Mouse (Mus musculus): ENCODE results near the gene Psmd3. TPM values are rescaled to one million over a fixed set of nuclear protein-coding genes. Genes with fewer than 3 reads are reported as not detected.

Gene Psmd3
- polyA plus RNA-seq, 1 experiment from 2014 or later = 169 TPM

DNA sequence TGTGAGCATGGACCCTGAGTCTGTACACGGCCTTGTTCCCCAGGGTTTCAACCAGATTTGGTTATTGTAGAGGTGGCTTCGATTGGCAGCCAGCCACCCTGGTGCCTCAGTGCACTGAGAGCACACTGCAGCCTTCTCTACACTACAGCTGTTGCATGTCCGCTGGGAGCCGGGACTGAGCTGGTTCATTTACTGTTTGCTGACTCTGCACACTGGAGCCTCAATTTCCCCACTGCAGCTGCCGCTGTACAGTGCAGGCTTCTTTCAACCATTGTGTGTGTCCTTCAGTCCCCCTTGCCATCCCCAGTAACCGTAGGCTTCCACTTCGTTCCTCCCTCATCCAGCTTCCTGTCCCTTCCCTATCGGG is 57.7 kb downstream of the Psmd3 start:
- Histone ChIP-seq H3K4me2 (peak overlapping the region; percentile 76), H3K4me1 (ENCODE audit: insufficient read depth) (peaks cover 28% of the 10 kb centered on the region), H3K27ac (ENCODE audit: low read depth) (peak overlapping the region; percentile 95), H3K27me3 (ENCODE audit: insufficient read depth, low read length) (no peaks in the 10 kb centered on the region), H3K9ac (peak overlapping the region; percentile 81), H3K36me3 (ENCODE audit: insufficient read depth) (no peaks in the 10 kb centered on the region), H3K9me3 (ENCODE audit: low read depth, low read length) (no peaks in the 10 kb centered on the region), H3K4me3 (ENCODE audit: low read depth, low read length) (peak overlapping the region; percentile 75)
- ATAC-seq (ENCODE audit: insufficient read depth) (peak; percentile 22; the same call in 1 of the 2 replicates), DNase-seq (peak; percentile 70)
- 6% methylated on average over 8 of the region's 8 CpGs for WGBS
- TF ChIP-seq CTCF (IDR thresholded peaks at IDR 0.05; ENCODE audit: low read depth) = no peak

- ATAC-seq (ENCODE audit: insufficient read depth) = peak; percentile 77
- Histone ChIP-seq H3K9me3 (ENCODE audit: low read depth, low read length) (no peaks in the 10 kb centered on the region), H3K36me3 (ENCODE audit: insufficient read depth) (no peaks in the 10 kb centered on the region), H3K4me3 (ENCODE audit: low read depth, low read length) (peak within 1 kb of the TSS; percentile 75), H3K27ac (ENCODE audit: low read depth) (peak within 1 kb of the TSS; percentile 95), H3K9ac (peak within 1 kb of the TSS; percentile 81), H3K4me2 (peak within 1 kb of the TSS; percentile 76), H3K4me1 (ENCODE audit: insufficient read depth) (peaks cover 31% of the 10 kb centered on the region), H3K27me3 (ENCODE audit: insufficient read depth, low read length) (no peaks in the 10 kb centered on the region)
- WGBS = under 1% methylated on average over 22 of the region's 22 CpGs
- TF ChIP-seq CTCF (IDR thresholded peaks at IDR 0.05; ENCODE audit: low read depth) = no peak
- DNase-seq = peak; percentile 85
These were observed 58.2 kb downstream of the Psmd3 start, which contains the start of gene Thra for GRCm38 (mm10) chr11:98740393-98741050. TSS of gene Thra (plus strand) at chr11:98740638.

DNA sequence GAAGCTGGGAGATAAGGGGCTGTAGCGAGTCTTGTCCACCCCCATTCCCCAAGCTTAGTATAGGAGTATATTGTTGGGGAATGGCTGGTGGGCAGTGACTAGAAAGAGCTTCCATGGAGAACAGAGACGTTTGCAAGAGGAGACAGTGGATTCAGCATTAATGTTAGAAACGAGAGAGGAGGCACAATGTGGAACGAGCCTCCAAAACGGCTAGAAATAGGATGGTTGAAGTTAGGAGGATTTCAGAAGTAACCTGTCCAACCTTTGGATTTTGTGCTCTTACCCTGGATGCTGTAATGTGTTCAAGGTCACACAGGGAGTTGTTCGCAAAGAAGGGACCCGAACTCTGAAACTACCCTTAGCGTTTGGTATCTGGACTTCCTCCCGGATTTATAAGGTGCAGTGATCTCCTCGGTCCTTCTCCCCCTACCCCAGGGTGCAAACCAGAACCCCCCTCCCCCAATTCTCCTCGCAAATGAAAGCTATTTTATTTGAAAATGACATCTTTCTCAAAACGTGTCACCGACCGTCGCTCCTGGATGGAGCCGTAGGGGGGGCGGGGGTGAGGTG is 58.8 kb downstream of the Psmd3 start:
- under 1% methylated on average over 17 of the region's 17 CpGs for WGBS

DNA sequence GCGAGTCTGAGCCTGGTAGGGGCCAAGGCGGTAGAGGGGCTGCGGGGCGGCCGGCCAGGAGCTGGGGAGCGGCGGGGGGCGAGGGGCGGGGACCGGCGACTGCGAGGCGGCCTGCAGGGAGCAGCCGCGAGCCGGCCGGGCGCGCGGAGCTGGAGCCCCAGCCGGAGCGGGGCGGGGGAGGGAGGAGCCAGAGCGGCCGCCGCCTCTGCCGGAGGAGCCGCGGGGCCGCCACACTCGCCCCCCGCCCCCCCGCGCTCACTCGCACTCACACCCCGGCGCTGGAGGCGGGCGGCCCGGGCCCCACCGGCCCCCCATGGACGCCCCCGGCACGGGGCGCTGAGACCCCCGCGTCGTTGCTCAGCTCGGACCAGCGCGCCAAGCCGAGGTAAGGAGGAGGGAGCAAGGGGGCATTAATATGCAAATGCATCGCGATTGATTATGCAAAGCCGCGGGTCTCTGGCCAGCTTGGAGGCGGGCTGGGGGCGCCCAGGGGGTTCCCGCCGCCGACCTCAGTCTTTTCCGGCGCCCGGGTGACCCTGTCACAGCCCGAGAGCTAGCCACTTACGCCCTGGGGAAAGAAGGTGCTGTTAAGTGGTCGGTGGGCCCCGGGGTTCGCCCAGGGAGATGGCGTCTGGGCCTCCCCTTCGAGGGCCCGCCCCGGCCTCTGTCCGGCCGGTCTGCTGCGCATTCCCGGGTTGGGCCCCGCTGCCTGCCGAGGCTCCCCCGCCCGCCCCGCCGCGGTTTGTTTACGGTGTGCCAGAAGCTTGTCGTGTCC is 59.5 kb downstream of the Psmd3 start:
- ATAC-seq (ENCODE audit: insufficient read depth) = peak; percentile 70
- H3K36me3 ChIP-seq (ENCODE audit: insufficient read depth) = no peaks in the 10 kb centered on the region
- peak overlapping the region; percentile 95 for H3K27ac ChIP-seq (ENCODE audit: low read depth)
- peak overlapping the region; percentile 81 for H3K9ac ChIP-seq
- WGBS = under 1% methylated on average over 78 of the region's 86 CpGs
- peak overlapping the region; percentile 75 for H3K4me3 ChIP-seq (ENCODE audit: low read depth, low read length)
- H3K4me2 ChIP-seq = peak overlapping the region; percentile 76
- no peaks in the 10 kb centered on the region for H3K27me3 ChIP-seq (ENCODE audit: insufficient read depth, low read length)
- H3K9me3 ChIP-seq (ENCODE audit: low read depth, low read length) = no peaks in the 10 kb centered on the region
- no peak for TF ChIP-seq CTCF (IDR thresholded peaks at IDR 0.05; ENCODE audit: low read depth)
- H3K4me1 ChIP-seq (ENCODE audit: insufficient read depth) = peaks cover 44% of the 10 kb centered on the region
- DNase-seq = peak; percentile 89

More for the DNA sequence above, 58.8 kb downstream of the Psmd3 start:
- ATAC-seq (ENCODE audit: insufficient read depth) (no peak), DNase-seq (peak; percentile 25)
- H3K27ac ChIP-seq (ENCODE audit: low read depth) = peak overlapping the region; percentile 95
- peak overlapping the region; percentile 76 for H3K4me2 ChIP-seq
- TF ChIP-seq CTCF (IDR thresholded peaks at IDR 0.05; ENCODE audit: low read depth) = no peak
- peak overlapping the region; percentile 81 for H3K9ac ChIP-seq
- peaks cover 37% of the 10 kb centered on the region for H3K4me1 ChIP-seq (ENCODE audit: insufficient read depth)
- H3K27me3 ChIP-seq (ENCODE audit: insufficient read depth, low read length) = no peaks in the 10 kb centered on the region
- H3K9me3 ChIP-seq (ENCODE audit: low read depth, low read length) = no peaks in the 10 kb centered on the region
- no peaks in the 10 kb centered on the region for H3K36me3 ChIP-seq (ENCODE audit: insufficient read depth)
- H3K4me3 ChIP-seq (ENCODE audit: low read depth, low read length) = peak overlapping the region; percentile 75

DNA sequence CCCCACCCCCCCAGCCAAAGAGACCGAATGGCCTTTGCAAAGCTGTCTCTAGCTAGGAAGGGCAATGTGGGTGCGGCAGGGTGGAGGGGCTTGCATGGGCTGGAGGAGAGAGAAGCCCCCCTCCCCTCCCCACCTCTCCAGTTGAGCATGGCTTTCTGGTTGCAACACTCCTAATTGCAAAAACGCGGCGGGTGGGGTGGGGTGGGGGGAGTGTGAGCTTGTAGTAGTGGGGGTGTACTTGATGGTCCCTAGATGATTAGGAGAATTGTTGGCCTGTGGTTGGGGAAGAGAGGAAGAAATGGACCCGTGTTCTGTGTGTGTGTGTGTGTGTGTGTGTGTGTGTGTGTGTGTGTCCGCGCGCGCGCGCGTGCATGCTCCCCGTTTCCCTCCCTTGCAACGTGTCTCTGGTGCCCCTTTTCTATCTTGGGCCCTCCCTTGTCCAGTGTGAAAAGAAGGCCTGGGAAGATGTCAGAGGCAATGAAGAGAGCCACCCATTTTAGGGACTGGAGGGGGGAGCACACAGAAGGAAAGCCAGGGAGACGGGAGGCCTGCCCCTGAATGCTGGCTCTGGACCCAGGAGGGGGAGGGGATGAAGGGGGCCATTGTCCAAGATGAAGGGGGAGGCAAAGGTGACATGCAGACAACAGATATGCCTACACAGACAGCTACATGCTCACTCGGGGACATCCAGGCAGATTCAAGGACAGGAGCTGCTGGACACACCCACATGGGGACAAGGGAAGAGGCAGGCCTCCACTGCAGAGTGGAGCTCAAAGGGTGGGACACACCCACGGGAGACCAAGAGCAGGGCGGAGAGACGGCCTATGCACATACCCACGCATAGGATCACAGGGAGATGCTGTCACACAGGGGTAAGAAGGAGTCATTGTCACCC is 60.3 kb downstream of the Psmd3 start:
- H3K4me2 ChIP-seq = peak overlapping the region; percentile 76
- no peak for TF ChIP-seq CTCF (IDR thresholded peaks at IDR 0.05; ENCODE audit: low read depth)
- peak overlapping the region; percentile 95 for H3K27ac ChIP-seq (ENCODE audit: low read depth)
- DNase-seq = peak; percentile 25
- H3K4me3 ChIP-seq (ENCODE audit: low read depth, low read length) = peak overlapping the region; percentile 75
- no peaks in the 10 kb centered on the region for H3K27me3 ChIP-seq (ENCODE audit: insufficient read depth, low read length)
- H3K9me3 ChIP-seq (ENCODE audit: low read depth, low read length) = no peaks in the 10 kb centered on the region
- peak overlapping the region; percentile 81 for H3K9ac ChIP-seq
- ATAC-seq (ENCODE audit: insufficient read depth) = peak; percentile 6; the same call in 1 of the 2 replicates
- no peaks in the 10 kb centered on the region for H3K36me3 ChIP-seq (ENCODE audit: insufficient read depth)
- WGBS = 1% methylated on average over 21 of the region's 21 CpGs
- peaks cover 50% of the 10 kb centered on the region for H3K4me1 ChIP-seq (ENCODE audit: insufficient read depth)

DNA sequence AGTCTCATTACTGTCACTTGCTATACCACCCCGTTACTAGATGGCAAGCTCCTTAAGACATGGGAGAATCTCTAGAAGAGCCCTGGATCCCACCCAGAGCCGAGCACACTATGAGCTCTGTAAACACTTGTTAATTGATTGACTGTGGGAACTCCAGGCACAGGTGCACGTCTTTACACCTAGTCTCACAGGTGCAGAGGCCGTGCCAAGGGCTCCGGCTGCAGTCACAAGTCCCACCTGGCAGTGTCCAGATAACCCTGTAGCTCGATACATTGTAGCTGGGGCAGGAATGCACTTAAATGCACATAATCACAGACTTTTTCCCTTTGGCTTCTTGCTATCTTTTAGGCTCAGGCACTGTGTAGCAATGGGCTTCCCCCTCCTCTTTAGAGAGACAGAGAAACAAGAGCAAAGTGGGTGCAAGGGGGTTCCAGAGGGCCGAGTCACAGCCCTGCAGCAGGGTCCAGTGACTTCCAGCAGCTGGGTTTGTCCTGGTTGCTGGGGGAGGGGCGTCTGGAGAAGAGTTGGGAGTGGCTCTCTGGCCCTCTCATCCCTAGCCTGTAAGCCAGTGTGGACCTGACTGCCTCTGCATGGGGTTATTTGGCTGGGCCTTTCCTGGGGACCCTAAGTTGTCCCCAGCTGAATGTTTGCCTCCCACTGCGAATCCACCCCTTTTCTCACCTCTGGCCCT is 61.4 kb downstream of the Psmd3 start:
- H3K36me3 ChIP-seq (ENCODE audit: insufficient read depth) = no peaks in the 10 kb centered on the region
- DNase-seq (peak; percentile 86), ATAC-seq (ENCODE audit: insufficient read depth) (peak; percentile 39)
- H3K4me2 ChIP-seq = peak overlapping the region; percentile 76
- peak overlapping the region; percentile 81 for H3K9ac ChIP-seq
- peak overlapping the region; percentile 75 for H3K4me3 ChIP-seq (ENCODE audit: low read depth, low read length)
- H3K27me3 ChIP-seq (ENCODE audit: insufficient read depth, low read length) = no peaks in the 10 kb centered on the region
- TF ChIP-seq CTCF (IDR thresholded peaks at IDR 0.05; ENCODE audit: low read depth) = no peak
- H3K4me1 ChIP-seq (ENCODE audit: insufficient read depth) = peaks cover 62% of the 10 kb centered on the region
- no peaks in the 10 kb centered on the region for H3K9me3 ChIP-seq (ENCODE audit: low read depth, low read length)
- 2% methylated on average over 9 of the region's 9 CpGs for WGBS
- H3K27ac ChIP-seq (ENCODE audit: low read depth) = peak overlapping the region; percentile 95
